Mouse (Mus musculus) T-helper 1 cell (primary cell): Measurements from ENCODE around the gene Srcin1.

Source experiments
- in situ Hi-C: fragments of 300-600 bp; cut with MboI, MseI; formaldehyde crosslinking; loops from one replicate; pipeline ENCODE4 v1.15.1; 2025; ENCODE audit warnings: high pct_unique_total_duplicates

Srcin1 gene

GRCm38 (mm10) chr11:97534442-97535307 lies 41.3 kb downstream of the Srcin1 start:
- in situ Hi-C loops = loop anchor here (5.0 kb wide), 1 partner anchor 93 kb away; the partner anchor contains the start of gene Epop

DNA sequence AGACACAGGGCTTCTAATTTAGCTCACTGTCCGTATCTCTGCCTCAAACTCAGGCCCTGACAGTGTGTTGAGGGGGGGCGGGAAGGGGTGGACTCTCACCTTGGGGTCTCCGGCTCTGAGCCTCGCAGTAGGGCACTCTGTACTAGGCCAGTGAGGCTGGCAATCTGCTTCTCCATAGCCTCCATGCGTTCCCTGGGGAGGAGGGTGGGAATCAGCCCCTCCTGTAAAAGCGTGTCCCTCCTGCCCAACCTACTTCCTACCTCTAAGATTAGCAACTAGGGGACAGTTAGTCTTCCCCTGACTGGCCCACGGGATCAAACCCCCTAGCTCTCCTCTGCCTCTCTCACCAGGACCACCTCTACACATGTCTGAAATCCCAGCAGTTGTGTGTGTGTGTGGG lies 42.3 kb downstream of the Srcin1 start:
- in situ Hi-C loops = loop anchor here (5.0 kb wide), 1 partner anchor 94 kb away; the partner anchor contains the start of gene Epop

GRCm38 (mm10) chr11:97532950-97533582 lies 42.9 kb downstream of the Srcin1 start:
- in situ Hi-C loops = loop anchor here (5.0 kb wide), 1 partner anchor 94 kb away; the partner anchor contains the start of gene Epop

DNA sequence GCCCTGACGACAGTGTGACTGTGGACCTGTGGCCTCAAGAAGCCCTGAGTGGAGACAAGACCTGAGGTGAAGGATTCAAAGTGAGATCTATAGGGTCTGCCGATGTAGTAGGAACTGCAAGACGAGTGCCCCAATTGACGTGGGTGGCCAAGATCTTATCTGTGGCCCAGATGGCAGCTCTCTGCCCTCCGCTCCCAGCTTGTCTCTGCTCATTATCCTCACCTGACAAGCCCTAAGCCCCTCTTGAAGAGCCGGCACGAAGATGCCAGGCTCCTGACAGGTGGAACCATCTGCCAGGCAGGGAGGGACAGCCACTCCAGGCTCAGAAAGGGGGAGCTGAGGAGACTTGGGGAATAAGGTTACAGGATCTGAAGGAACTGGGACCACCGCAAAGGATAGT lies 43.6 kb downstream of the Srcin1 start:
- in situ Hi-C loops = loop anchor here (5.0 kb wide), 1 partner anchor 95 kb away; the partner anchor contains the start of gene Epop

GRCm38 (mm10) chr11:97531381-97532260 lies 44.4 kb downstream of the Srcin1 start:
- in situ Hi-C loops = loop anchor here (5.0 kb wide), 1 partner anchor 96 kb away; the partner anchor contains the start of gene Epop

DNA sequence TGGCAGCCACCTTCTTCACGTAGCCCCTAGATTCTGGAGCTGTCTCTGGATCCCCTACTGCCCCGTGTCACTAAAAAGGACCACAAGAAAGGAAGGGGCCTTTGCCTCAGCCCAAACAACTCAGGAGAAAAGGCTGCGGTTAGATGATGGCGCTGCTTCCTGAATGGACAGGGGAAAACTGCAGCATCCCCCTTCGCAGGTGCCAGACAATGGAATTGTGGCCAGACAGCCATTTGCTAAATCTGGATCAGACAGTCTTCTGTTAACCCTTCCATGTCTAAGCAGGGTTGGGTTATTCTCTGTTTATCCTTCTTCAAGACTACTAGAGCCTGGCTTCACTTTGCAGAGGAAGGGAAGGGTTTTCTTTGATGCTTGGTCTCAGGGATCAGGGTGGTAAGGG lies 45.0 kb downstream of the Srcin1 start:
- in situ Hi-C loops = loop anchor here (5.0 kb wide), 1 partner anchor 96 kb away; the partner anchor contains the start of gene Epop

DNA sequence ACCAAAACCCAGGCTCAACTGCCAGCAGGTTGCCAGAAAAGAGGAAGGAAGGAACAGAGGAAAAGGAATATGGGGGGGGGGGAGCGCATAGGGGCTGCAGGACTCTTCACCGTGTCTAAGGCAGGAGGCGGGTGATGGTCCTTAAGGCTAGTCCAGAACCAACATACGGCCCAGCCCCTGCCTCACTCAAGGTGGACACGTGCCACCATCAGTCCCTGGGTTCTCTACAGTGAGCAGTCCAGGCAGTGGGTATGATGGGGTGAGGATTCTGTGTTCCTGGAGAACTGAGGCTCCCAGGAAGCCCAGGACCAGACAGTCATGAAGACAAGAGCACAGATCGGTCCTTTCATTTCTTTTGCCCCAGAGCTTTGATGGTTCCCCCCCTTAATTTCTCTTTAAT lies 45.9 kb downstream of the Srcin1 start:
- in situ Hi-C loops = loop anchor here (5.0 kb wide), 1 partner anchor 97 kb away; the partner anchor contains the start of gene Epop

GRCm38 (mm10) chr11:97528282-97528808 lies 47.6 kb downstream of the Srcin1 start:
- in situ Hi-C loops = no loop called here

DNA sequence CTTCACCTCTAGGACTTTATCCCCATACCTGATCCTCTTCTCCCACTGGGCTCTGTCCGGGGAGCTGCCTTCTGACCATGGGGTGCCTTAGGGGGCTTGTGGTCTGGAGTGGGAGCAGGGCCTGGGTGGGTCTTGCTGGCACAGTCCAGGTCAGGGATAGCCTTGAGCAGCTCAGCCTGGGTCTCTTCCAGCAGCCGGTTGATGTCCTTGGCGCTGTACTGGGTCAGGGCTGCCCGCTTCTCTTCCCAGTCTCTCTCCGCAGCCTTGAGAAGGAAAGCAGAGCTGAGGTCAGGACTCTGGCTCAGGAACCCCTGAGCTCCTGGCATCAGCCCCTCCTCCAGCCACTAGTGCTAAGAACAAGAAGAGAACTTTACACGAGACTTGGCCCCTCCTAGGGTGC lies 50.7 kb downstream of the Srcin1 start:
- in situ Hi-C loops = no loop called here

DNA sequence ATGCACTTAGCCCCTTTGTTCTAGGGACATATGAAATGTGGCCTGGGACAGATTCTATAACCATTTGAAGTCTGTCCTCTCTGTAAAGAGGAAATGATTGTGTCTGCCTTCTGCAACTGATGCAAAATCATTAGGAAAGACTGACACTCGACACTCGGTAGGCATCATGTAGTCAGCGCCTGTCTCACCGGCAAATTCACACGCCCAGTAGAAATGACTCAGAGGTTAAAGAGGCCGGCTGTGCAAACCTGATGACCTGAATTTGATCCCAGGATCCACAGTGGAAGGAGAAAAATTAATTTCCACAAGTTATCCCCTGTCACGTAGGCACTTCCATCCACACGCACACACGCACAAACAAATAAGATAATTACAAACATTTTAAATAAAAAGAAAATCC lies 51.7 kb downstream of the Srcin1 start:
- in situ Hi-C loops = no loop called here

DNA sequence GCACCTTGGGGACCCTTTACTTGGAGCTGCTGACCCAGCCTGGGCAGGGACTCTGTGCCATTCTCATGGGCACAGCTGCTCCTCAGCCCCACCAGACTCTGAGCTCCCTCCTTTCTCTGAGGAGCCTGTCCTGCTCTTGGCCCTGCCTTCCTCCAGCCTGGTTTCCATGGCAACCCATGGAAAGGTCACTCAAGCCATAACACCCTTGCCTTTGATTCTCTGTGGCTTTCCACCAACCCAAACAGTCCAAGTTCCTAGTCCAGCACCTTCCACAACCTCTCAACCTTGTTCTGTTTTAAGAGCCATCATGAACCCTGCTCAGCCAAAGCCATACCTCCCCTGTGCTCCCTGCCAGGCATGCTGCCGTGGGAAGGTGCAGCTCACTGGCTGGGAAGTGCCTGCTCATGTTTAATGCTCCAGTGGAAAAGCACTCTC lies 52.1 kb downstream of the Srcin1 start:
- in situ Hi-C loops = no loop called here

GRCm38 (mm10) chr11:97523107-97523506 lies 52.9 kb downstream of the Srcin1 start:
- in situ Hi-C loops = no loop called here

GRCm38 (mm10) chr11:97521741-97522474 lies 54.1 kb downstream of the Srcin1 start:
- in situ Hi-C loops = no loop called here

GRCm38 (mm10) chr11:97520541-97520940 lies 55.4 kb downstream of the Srcin1 start:
- in situ Hi-C loops = no loop called here

DNA sequence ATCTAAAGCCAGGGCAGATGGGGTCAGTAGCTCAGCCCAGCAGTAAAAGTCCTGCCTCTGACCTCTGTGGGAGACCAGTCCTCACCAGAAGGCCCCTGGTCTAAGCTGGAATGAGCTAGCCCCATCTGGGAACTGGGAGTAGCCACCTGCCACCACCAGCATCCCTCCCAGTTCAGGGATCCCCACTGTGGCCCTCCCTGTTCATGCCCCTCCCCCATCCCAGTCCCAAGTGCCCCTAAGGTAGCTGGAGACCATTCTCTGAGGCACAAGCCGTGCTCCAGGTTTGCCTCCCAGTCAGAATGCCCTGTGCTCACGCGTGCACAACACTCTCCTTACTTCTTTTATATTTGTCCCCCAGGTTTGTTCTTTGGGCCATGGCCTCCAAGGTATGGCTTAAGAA lies 62.9 kb downstream of the Srcin1 start:
- in situ Hi-C loops = no loop called here

DNA sequence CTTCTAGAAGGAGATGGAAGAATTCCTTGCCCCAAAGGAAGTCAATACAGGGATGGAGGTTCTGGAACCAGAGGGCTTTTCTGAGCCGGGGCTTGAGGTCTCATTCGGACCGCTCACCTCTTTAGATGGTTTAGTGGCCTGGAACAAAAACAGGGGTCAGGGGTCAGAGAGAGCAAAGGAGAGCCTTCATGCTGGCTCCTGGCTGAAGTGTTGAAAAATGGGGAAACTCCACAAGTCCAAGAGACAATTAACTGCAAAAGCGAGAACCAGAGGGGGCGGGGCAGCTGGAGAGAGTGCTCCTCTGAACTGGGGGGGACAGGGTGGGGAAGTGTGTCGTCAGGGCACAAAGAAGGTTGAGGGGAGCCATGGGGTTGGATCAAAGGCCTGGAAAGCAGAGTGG lies 63.5 kb downstream of the Srcin1 start:
- in situ Hi-C loops = no loop called here

DNA sequence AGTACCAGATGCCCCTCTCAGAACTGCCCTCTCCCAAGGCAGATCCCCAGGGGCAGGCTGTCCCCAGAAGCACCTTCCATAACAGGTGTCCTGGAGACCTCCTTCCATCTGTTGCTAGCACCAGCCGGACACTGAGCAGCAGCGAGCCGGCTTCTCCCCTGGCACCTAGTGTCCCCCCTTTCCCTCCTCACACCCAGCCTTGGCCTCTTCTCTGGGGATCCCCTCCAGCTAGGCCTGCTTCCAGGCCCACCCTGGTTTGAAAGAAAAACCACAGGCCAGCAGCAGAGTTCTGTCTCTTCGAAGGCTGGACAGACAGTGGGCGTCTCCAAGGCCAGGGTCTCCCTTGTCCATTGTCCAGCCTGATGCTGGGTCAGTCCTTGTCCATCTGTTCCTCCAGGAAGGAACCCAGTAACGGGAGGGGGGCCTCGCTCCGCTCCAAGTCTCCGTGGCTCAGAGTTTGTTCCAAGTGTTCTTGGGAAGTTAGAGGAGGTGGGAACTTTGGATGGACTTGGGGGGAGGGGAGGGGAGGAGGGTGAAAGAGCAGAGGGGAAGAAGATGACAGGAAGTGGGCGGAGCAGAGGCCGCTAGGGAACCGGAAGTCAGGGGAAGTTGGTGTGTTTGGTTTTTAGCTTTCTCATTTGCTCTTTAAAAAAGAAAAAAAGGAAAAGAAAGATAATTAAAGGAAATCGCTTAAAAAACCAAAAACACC lies 64.2 kb downstream of the Srcin1 start:
- in situ Hi-C loops = no loop called here

DNA sequence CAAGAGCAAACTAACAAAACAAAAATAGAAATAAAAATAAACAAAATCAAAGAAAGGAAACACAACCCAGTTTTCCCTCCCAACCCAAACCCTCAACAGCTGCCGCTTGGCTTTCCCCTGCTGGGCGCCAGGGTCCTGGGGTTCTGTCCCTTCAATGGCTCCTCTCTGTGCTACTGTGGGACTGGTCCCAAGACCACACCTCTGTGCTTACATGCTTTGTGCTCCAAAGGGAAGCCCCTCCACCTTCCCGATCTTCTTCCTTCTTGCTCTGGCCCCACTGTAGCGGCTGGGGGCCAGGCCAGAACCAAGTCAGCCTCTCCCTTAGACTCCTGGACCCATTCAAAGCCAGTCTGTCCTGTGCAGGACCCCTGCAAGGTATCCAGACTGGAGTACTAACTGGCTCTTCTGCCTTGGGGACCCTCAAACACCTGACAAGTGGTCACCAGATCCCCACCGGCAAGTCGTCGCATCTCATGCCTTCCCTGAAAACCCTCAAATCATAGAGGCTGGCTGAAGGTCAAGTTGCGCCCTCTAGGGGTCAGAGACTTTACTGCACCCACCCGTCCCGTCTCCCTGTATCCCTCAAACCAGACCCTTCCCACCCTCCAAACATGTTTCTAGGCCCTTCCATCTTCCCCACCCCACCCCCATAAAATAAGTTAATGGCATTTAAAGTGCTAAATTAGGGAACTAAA lies 64.9 kb downstream of the Srcin1 start:
- in situ Hi-C loops = no loop called here
